Mouse (Mus musculus): ENCODE measurements around the gene Pltp. TPM values are rescaled to one million over a fixed set of nuclear protein-coding genes. Genes with fewer than 3 reads are reported as not detected.

The Pltp gene
- polyA plus RNA-seq, 1 experiment from 2014 or later, result 97.3 TPM

GRCm38 (mm10) chr2:164834531-164834930, 23.0 kb downstream of the Pltp start:
- peak overlapping the region; percentile 78; the same call in 1 of the 2 replicates for H3K9ac ChIP-seq (ENCODE audit: low read length)
- ATAC-seq (ENCODE audit: low FRiP score) (no peak), DNase-seq (ENCODE audit: low spot score, missing footprints) (no peak)
- peaks cover 2% of the 10 kb centered on the region; the same call in 1 of the 2 replicates for H3K36me3 ChIP-seq (ENCODE audit: control insufficient read depth, insufficient read depth, low read length)
- no peak overlapping the region for H3K27ac ChIP-seq (ENCODE audit: low read depth, low read length)
- peak overlapping the region; percentile 100 for H3K4me2 ChIP-seq
- H3K9me3 ChIP-seq (ENCODE audit: control insufficient read depth, low read length), result no peaks in the 10 kb centered on the region
- no peaks in the 10 kb centered on the region for H3K27me3 ChIP-seq (ENCODE audit: control insufficient read depth, insufficient read depth, low read length)
- H3K4me1 ChIP-seq (ENCODE audit: control insufficient read depth, insufficient read depth, low read length), result peaks cover 18% of the 10 kb centered on the region
- peak overlapping the region; percentile 65 for H3K4me3 ChIP-seq (ENCODE audit: low read depth, low read length)
- WGBS, result 44% methylated on average over 8 of the region's 8 CpGs

GRCm38 (mm10) chr2:164833314-164833959, 24.1 kb downstream of the Pltp start, which contains the start of gene Neurl2:
Gene Neurl2, minus strand, starts transcription at chr2:164833456.
- peaks cover 18% of the 10 kb centered on the region for H3K4me1 ChIP-seq (ENCODE audit: control insufficient read depth, insufficient read depth, low read length)
- peak within 1 kb of the TSS; percentile 100 for H3K4me2 ChIP-seq
- peak within 1 kb of the TSS; percentile 7; the same call in 1 of the 2 replicates for H3K27ac ChIP-seq (ENCODE audit: low read depth, low read length)
- WGBS, result under 1% methylated on average over 31 of the region's 31 CpGs
- H3K9me3 ChIP-seq (ENCODE audit: control insufficient read depth, low read length), result no peaks in the 10 kb centered on the region
- peak within 1 kb of the TSS; percentile 65 for H3K4me3 ChIP-seq (ENCODE audit: low read depth, low read length)
- DNase-seq (ENCODE audit: low spot score, missing footprints), result peak; percentile 99
- H3K27me3 ChIP-seq (ENCODE audit: control insufficient read depth, insufficient read depth, low read length), result no peaks in the 10 kb centered on the region
- peak within 1 kb of the TSS; percentile 78 for H3K9ac ChIP-seq (ENCODE audit: low read length)
- no peaks in the 10 kb centered on the region for H3K36me3 ChIP-seq (ENCODE audit: control insufficient read depth, insufficient read depth, low read length)
- peak; percentile 73 for ATAC-seq (ENCODE audit: low FRiP score)

GRCm38 (mm10) chr2:164832748-164833301, 24.7 kb downstream of the Pltp start, which contains the start of gene Ctsa:
Gene Ctsa, plus strand, starts transcription at chr2:164832873.
- Histone ChIP-seq H3K27me3 (ENCODE audit: control insufficient read depth, insufficient read depth, low read length) (no peaks in the 10 kb centered on the region), H3K9me3 (ENCODE audit: control insufficient read depth, low read length) (no peaks in the 10 kb centered on the region), H3K4me1 (ENCODE audit: control insufficient read depth, insufficient read depth, low read length) (peaks cover 18% of the 10 kb centered on the region), H3K9ac (ENCODE audit: low read length) (peak within 1 kb of the TSS; percentile 78), H3K36me3 (ENCODE audit: control insufficient read depth, insufficient read depth, low read length) (no peaks in the 10 kb centered on the region), H3K4me2 (peak within 1 kb of the TSS; percentile 100), H3K4me3 (ENCODE audit: low read depth, low read length) (peak within 1 kb of the TSS; percentile 65), H3K27ac (ENCODE audit: low read depth, low read length) (peak within 1 kb of the TSS; percentile 7; the same call in 1 of the 2 replicates)
- 1% methylated on average over 35 of the region's 35 CpGs for WGBS
- DNase-seq (ENCODE audit: low spot score, missing footprints), result peak; percentile 94
- ATAC-seq (ENCODE audit: low FRiP score), result peak; percentile 69

GRCm38 (mm10) chr2:164832032-164832747, 25.3 kb downstream of the Pltp start:
- Histone ChIP-seq H3K36me3 (ENCODE audit: control insufficient read depth, insufficient read depth, low read length) (peaks cover 6% of the 10 kb centered on the region; the same call in 1 of the 2 replicates), H3K9me3 (ENCODE audit: control insufficient read depth, low read length) (no peaks in the 10 kb centered on the region), H3K4me1 (ENCODE audit: control insufficient read depth, insufficient read depth, low read length) (peaks cover 18% of the 10 kb centered on the region), H3K4me2 (peak overlapping the region; percentile 100), H3K27ac (ENCODE audit: low read depth, low read length) (no peak overlapping the region; the same call in 1 of the 2 replicates), H3K9ac (ENCODE audit: low read length) (peak overlapping the region; percentile 78), H3K4me3 (ENCODE audit: low read depth, low read length) (peak overlapping the region; percentile 65), H3K27me3 (ENCODE audit: control insufficient read depth, insufficient read depth, low read length) (no peaks in the 10 kb centered on the region)
- 66% methylated on average over 16 of the region's 16 CpGs for WGBS
- peak; percentile 86 for DNase-seq (ENCODE audit: low spot score, missing footprints)
- ATAC-seq (ENCODE audit: low FRiP score), result no peak; the same call in 1 of the 2 replicates

DNA sequence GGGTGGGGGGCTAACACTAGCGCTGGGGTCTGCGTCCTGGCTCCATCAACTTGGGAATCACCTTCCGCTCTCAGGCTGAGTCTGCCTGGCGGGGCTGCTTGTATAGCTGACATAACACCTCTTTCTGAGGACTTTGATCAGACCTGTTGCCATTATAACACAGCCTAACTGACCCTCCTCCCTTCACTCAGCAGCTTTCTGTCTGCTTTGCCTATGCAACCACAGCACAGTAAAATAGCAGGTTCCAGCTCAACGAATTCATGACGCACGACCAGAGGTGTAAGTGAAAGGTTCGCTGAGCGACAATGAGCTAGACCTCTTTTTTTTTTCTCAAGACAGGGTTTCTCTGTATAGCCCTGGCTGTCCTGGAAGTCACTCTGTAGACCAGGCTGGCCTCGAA, 26.5 kb downstream of the Pltp start:
- H3K4me2 ChIP-seq, result no peak overlapping the region
- no peaks in the 10 kb centered on the region for H3K27me3 ChIP-seq (ENCODE audit: control insufficient read depth, insufficient read depth, low read length)
- H3K9ac ChIP-seq (ENCODE audit: low read length), result no peak overlapping the region
- H3K4me3 ChIP-seq (ENCODE audit: low read depth, low read length), result no peak overlapping the region
- H3K4me1 ChIP-seq (ENCODE audit: control insufficient read depth, insufficient read depth, low read length), result peaks cover 18% of the 10 kb centered on the region
- H3K36me3 ChIP-seq (ENCODE audit: control insufficient read depth, insufficient read depth, low read length), result peaks cover 7% of the 10 kb centered on the region; the same call in 1 of the 2 replicates
- ATAC-seq (ENCODE audit: low FRiP score) (no peak), DNase-seq (ENCODE audit: low spot score, missing footprints) (no peak)
- WGBS, result 92% methylated on average over 10 of the region's 10 CpGs
- H3K27ac ChIP-seq (ENCODE audit: low read depth, low read length), result no peak overlapping the region
- H3K9me3 ChIP-seq (ENCODE audit: control insufficient read depth, low read length), result no peaks in the 10 kb centered on the region

DNA sequence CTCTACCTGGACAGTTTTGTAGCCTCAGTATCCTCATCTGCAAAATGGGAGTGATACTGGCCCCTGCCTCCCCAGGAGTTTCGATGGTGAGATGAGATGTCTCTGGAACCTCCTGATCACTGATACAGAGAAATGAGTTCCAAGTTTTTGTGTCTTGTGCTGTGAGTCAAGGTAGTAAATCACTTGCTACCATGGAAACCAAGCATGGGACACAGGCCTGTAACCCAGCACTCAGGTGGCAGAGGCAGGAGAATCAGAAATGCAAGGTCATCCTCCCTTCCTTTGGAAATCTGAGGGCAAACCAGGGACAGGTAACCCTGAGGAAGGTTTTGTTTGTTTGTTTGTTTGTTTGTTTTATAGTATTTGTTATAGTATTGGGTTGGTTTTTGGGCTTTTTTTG, 28.4 kb downstream of the Pltp start:
- Histone ChIP-seq H3K9ac (ENCODE audit: low read length) (no peak overlapping the region), H3K9me3 (ENCODE audit: control insufficient read depth, low read length) (no peaks in the 10 kb centered on the region)
- 94% methylated on average over 1 of the region's 1 CpGs for WGBS

DNA sequence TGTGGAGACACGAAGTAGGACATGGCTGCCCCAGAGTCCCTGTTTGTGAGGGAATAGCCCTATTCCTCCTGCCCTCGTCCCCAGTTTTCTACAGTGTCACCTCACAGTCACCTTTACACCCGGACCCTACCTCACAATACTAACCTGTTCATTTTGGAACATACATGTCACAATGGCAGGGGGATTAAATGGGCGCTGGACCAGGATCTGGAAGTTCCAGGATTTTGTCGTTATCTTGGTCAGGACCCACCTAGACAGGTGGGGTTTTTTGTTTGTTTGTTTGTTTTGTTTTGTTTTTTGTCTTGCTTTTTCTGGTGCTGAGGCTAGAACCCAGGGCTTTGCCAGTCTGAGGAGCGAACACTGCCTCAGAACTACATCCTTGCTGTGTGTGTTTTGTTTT, 29.1 kb downstream of the Pltp start, which contains the start of gene Spata25:
TSS of gene Spata25 (minus strand) at position 101 of the 400 bp plus-strand sequence.
- ATAC-seq (ENCODE audit: low FRiP score) (no peak), DNase-seq (ENCODE audit: low spot score, missing footprints) (no peak)
- peaks cover 12% of the 10 kb centered on the region for H3K4me1 ChIP-seq (ENCODE audit: control insufficient read depth, insufficient read depth, low read length)
- no peaks in the 10 kb centered on the region for H3K27me3 ChIP-seq (ENCODE audit: control insufficient read depth, insufficient read depth, low read length)
- peaks cover 19% of the 10 kb centered on the region for H3K36me3 ChIP-seq (ENCODE audit: control insufficient read depth, insufficient read depth, low read length)
- no peak within 1 kb of the TSS for H3K4me3 ChIP-seq (ENCODE audit: low read depth, low read length)
- no peak within 1 kb of the TSS for H3K27ac ChIP-seq (ENCODE audit: low read depth, low read length)
- 88% methylated on average over 6 of the region's 6 CpGs for WGBS
- H3K9ac ChIP-seq (ENCODE audit: low read length), result no peak within 1 kb of the TSS
- H3K9me3 ChIP-seq (ENCODE audit: control insufficient read depth, low read length), result no peaks in the 10 kb centered on the region
- no peak within 1 kb of the TSS for H3K4me2 ChIP-seq

More for the DNA sequence above, 28.4 kb downstream of the Pltp start:
- peaks cover 19% of the 10 kb centered on the region for H3K36me3 ChIP-seq (ENCODE audit: control insufficient read depth, insufficient read depth, low read length)
- H3K4me1 ChIP-seq (ENCODE audit: control insufficient read depth, insufficient read depth, low read length), result peaks cover 12% of the 10 kb centered on the region
- H3K4me2 ChIP-seq, result no peak overlapping the region
- no peak overlapping the region for H3K27ac ChIP-seq (ENCODE audit: low read depth, low read length)
- no peak for DNase-seq (ENCODE audit: low spot score, missing footprints)
- no peak overlapping the region for H3K4me3 ChIP-seq (ENCODE audit: low read depth, low read length)
- no peaks in the 10 kb centered on the region for H3K27me3 ChIP-seq (ENCODE audit: control insufficient read depth, insufficient read depth, low read length)
- no peak for ATAC-seq (ENCODE audit: low FRiP score)

DNA sequence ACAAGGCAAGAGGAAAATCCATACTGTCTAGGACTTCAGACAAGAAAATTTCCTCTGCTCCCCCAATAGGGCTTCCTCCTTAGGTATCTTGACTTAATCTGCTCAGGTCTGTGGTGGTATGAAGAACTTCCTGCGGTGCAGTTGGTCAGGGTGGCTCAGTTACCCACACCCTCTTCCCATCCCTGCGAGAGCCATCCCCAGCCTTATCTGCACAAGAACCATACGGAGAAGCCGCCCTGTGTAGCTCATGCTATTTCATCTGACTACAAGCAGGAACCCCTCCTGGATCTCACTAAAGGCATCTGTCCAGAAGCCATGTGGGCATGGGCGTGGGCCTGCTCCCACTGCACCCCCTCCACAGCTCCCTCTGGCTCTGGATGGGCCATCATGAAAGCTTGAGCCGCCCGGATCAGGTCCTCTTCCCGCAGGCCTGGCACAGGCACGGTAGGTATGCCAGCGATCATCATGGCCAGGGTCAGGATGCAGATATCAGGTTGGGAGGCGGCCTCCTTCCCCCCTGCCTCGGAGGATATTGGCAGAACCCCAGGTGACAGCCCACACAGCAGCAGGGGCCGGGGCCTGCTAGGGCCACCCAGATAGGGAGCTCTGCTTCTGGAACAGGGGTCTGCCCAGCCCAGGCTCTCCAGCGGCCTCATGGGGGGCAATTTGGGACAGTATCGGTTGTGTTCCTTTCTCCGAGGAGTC, 30.2 kb downstream of the Pltp start:
- DNase-seq (ENCODE audit: low spot score, missing footprints) (no peak), ATAC-seq (ENCODE audit: low FRiP score) (no peak)
- Histone ChIP-seq H3K9me3 (ENCODE audit: control insufficient read depth, low read length) (no peaks in the 10 kb centered on the region), H3K4me2 (no peak overlapping the region), H3K4me1 (ENCODE audit: control insufficient read depth, insufficient read depth, low read length) (peaks cover 6% of the 10 kb centered on the region; the same call in 1 of the 2 replicates), H3K36me3 (ENCODE audit: control insufficient read depth, insufficient read depth, low read length) (peaks cover 19% of the 10 kb centered on the region), H3K27ac (ENCODE audit: low read depth, low read length) (no peak overlapping the region), H3K4me3 (ENCODE audit: low read depth, low read length) (no peak overlapping the region), H3K9ac (ENCODE audit: low read length) (no peak overlapping the region), H3K27me3 (ENCODE audit: control insufficient read depth, insufficient read depth, low read length) (no peaks in the 10 kb centered on the region)
- 90% methylated on average over 16 of the region's 16 CpGs for WGBS
